8 mouse cellular contexts compared by ENCODE assay signal in the genomic region with DNA sequence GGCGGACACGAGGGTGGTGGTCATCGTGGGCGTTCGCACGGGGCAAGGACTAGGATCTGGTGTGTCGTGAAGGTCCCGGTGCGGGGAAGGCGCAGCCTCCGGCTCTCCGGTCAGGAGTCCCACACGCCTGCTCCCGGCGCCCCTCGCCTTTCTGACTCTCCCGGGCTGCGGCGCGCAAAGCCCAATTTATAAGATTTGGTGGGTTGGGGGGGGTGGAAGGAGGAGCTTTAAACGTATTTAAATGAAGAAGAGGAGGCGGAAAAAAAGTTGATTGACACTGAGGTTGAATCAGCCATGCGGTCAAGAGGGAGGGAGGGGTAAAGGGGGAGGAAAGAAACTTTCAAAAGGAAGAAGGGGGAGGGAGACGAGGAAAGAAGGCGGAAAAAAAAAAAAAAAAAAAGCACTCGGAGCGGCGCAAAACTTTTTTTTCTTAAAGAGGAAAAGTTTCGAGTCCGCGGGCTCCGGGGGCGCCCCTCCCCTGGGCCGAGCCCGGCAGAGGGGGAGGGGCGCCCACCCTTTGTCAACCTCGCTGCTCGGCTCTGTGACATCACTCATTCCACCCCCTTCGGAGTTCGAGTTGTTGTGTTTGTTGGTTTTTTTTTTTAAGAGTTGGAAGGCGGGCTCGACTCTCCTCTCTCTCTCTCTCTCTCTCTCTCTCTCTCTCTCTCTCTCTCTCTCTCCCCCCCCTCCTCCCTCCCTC. TPM values are rescaled to one million over a fixed set of nuclear protein-coding genes. Genes with fewer than 3 reads are reported as not detected.
A peak's percentile ranks its signal among the peaks of the same experiment; 100 is the strongest.
DNase-seq lines count a peak whose midpoint lies in the region; ATAC-seq and TF ChIP-seq lines count a peak whose summit lies in the region.

Gene Zfp36l1, minus strand, starts transcription at position 162 of the 700 bp plus-strand sequence.

- peak within 1 kb of the TSS; percentile 87 for H3K4me2 ChIP-seq in heart, embryonic 12.5 days
- peak within 1 kb of the TSS; percentile 90 for H3K4me2 ChIP-seq in kidney, embryonic 16.5 days (replicated peaks; ENCODE audit: low read depth, low read length)
- H3K4me2 ChIP-seq in liver, embryonic 14.5 days (ENCODE audit: low read depth): peak within 1 kb of the TSS; percentile 100
- peak within 1 kb of the TSS; percentile 91 for H3K4me2 ChIP-seq in neural tube, embryonic 11.5 days (ENCODE audit: low read depth)

- H3K27me3 ChIP-seq in erythroblast, embryonic 14.5 days (ENCODE audit: control insufficient read depth): no peaks in the 10 kb centered on the region
- H3K27me3 ChIP-seq in heart, embryonic 12.5 days (replicated peaks): no peaks in the 10 kb centered on the region
- H3K27me3 ChIP-seq in kidney, embryonic 16.5 days (ENCODE audit: insufficient read depth, low read length): no peaks in the 10 kb centered on the region
- H3K27me3 ChIP-seq in liver, embryonic 14.5 days (ENCODE audit: control insufficient read depth, insufficient read depth, low read length): no peaks in the 10 kb centered on the region
- peaks cover 3% of the 10 kb centered on the region; the same call in 1 of the 2 replicates for H3K27me3 ChIP-seq in neural tube, embryonic 11.5 days (ENCODE audit: control insufficient read depth, insufficient read depth, low read length)
- H3K27me3 ChIP-seq in testis, adult 2 months (ENCODE audit: control insufficient read depth, insufficient read depth, low read length): peaks cover 12% of the 10 kb centered on the region

- H3K36me3 ChIP-seq in erythroblast, embryonic 14.5 days (ENCODE audit: control insufficient read depth): peaks cover 23% of the 10 kb centered on the region
- H3K36me3 ChIP-seq in heart, embryonic 12.5 days: peaks cover 17% of the 10 kb centered on the region
- peaks cover 17% of the 10 kb centered on the region for H3K36me3 ChIP-seq in kidney, embryonic 16.5 days (ENCODE audit: insufficient read depth, low read length)
- H3K36me3 ChIP-seq in liver, embryonic 14.5 days (replicated peaks; ENCODE audit: control insufficient read depth, insufficient read depth, low read depth): peaks cover 16% of the 10 kb centered on the region
- H3K36me3 ChIP-seq in neural tube, embryonic 11.5 days (ENCODE audit: control insufficient read depth, insufficient read depth, low read length): peaks cover 5% of the 10 kb centered on the region; the same call in 1 of the 2 replicates
- no peaks in the 10 kb centered on the region for H3K36me3 ChIP-seq in testis, adult 2 months (ENCODE audit: control insufficient read depth, insufficient read depth, low read length)

- peak within 1 kb of the TSS; percentile 99 for H3K9ac ChIP-seq in heart, embryonic 12.5 days
- peak within 1 kb of the TSS; percentile 99 for H3K9ac ChIP-seq in kidney, embryonic 16.5 days (replicated peaks; ENCODE audit: low read length)
- H3K9ac ChIP-seq in liver, embryonic 14.5 days (replicated peaks): peak within 1 kb of the TSS; percentile 95
- peak within 1 kb of the TSS; percentile 94 for H3K9ac ChIP-seq in neural tube, embryonic 11.5 days (ENCODE audit: low read length)

- TF ChIP-seq POLR2A in testis, adult 2 months (IDR thresholded peaks at IDR 0.05; ENCODE audit: control insufficient read depth, low read depth, low read length): peak; percentile 84

- WGBS in heart, embryonic 12.5 days: under 1% methylated on average over 40 of the region's 42 CpGs
- WGBS in kidney, embryonic 16.5 days: under 1% methylated on average over 40 of the region's 42 CpGs
- WGBS in liver, embryonic 14.5 days (ENCODE audit: insufficient replicate concordance): under 1% methylated on average over 39 of the region's 42 CpGs
- WGBS in neural tube, embryonic 11.5 days: 0% methylated on average over 37 of the region's 42 CpGs

- H3K4me1 ChIP-seq in erythroblast, embryonic 14.5 days (ENCODE audit: control insufficient read depth): peaks cover 81% of the 10 kb centered on the region
- peaks cover 39% of the 10 kb centered on the region for H3K4me1 ChIP-seq in heart, embryonic 12.5 days (replicated peaks)
- H3K4me1 ChIP-seq in kidney, embryonic 16.5 days (ENCODE audit: insufficient read depth, low read length): peaks cover 20% of the 10 kb centered on the region
- H3K4me1 ChIP-seq in liver, embryonic 14.5 days (replicated peaks; ENCODE audit: control insufficient read depth in 2 of 2, insufficient read depth in 2 of 2, low read length in 1 of 2): peaks cover 20 to 27% of the 10 kb centered on the region in 2 experiments
- peaks cover 15% of the 10 kb centered on the region for H3K4me1 ChIP-seq in neural tube, embryonic 11.5 days (ENCODE audit: control insufficient read depth, insufficient read depth, low read length)
- H3K4me1 ChIP-seq in testis, adult 2 months (ENCODE audit: control insufficient read depth, insufficient read depth, low read length): peaks cover 35% of the 10 kb centered on the region

- no peaks in the 10 kb centered on the region for H3K9me3 ChIP-seq in erythroblast, embryonic 14.5 days (ENCODE audit: control insufficient read depth, low read length)
- H3K9me3 ChIP-seq in heart, embryonic 12.5 days (replicated peaks): no peaks in the 10 kb centered on the region
- H3K9me3 ChIP-seq in kidney, embryonic 16.5 days (ENCODE audit: low read length): no peaks in the 10 kb centered on the region
- no peaks in the 10 kb centered on the region for H3K9me3 ChIP-seq in liver, embryonic 14.5 days (ENCODE audit: control insufficient read depth, low read length)
- H3K9me3 ChIP-seq in neural tube, embryonic 11.5 days (ENCODE audit: control insufficient read depth, low read length): no peaks in the 10 kb centered on the region

- H3K4me3 ChIP-seq in erythroblast, embryonic 14.5 days (replicated peaks): peak within 1 kb of the TSS; percentile 85
- peak within 1 kb of the TSS; percentile 97 for H3K4me3 ChIP-seq in heart, embryonic 12.5 days
- H3K4me3 ChIP-seq in kidney, embryonic 16.5 days (ENCODE audit: low read length): peak within 1 kb of the TSS; percentile 94
- H3K4me3 ChIP-seq in liver, embryonic 14.5 days (ENCODE audit: insufficient read depth in 1 of 2, low read depth in 2 of 2, low read length in 2 of 2): peak within 1 kb of the TSS; percentile 92 to 97
- H3K4me3 ChIP-seq in neural tube, embryonic 11.5 days (ENCODE audit: low read depth, low read length): peak within 1 kb of the TSS; percentile 91
- peak within 1 kb of the TSS; percentile 95 for H3K4me3 ChIP-seq in testis, adult 2 months (ENCODE audit: control insufficient read depth, low read depth, low read length)

- no peak for TF ChIP-seq CTCF in liver, embryonic 14.5 days (IDR thresholded peaks at IDR 0.05; ENCODE audit: low read depth)
- no peak for TF ChIP-seq CTCF in testis, adult 2 months (IDR thresholded peaks at IDR 0.05; ENCODE audit: control insufficient read depth, insufficient read depth, insufficient replicate concordance, low read depth, low read length)

- TF ChIP-seq EP300 in liver, embryonic 14.5 days (IDR thresholded peaks at IDR 0.05; ENCODE audit: low read depth): 0 out of 2 replicates have a peak, but pooled peaks have one; percentile 11

- ATAC-seq in heart, embryonic 12.5 days (ENCODE audit: insufficient number of reproducible peaks, low FRiP score): peak; percentile 77
- ATAC-seq in kidney, embryonic 16.5 days (ENCODE audit: low FRiP score, low TSS enrichment): peak; percentile 76
- ATAC-seq in liver, embryonic 14.5 days (ENCODE audit: insufficient read depth): peak; percentile 66
- peak; percentile 66; the same call in 1 of the 2 replicates for ATAC-seq in neural tube, embryonic 11.5 days (ENCODE audit: insufficient read depth, low FRiP score, low TSS enrichment)

- peak within 1 kb of the TSS; percentile 98 for H3K27ac ChIP-seq in heart, embryonic 12.5 days (ENCODE audit: poor library complexity, severe bottlenecking)
- peak within 1 kb of the TSS; percentile 100 for H3K27ac ChIP-seq in kidney, embryonic 16.5 days (ENCODE audit: low read length)
- H3K27ac ChIP-seq in liver, embryonic 14.5 days: peak within 1 kb of the TSS; percentile 90
- peak within 1 kb of the TSS; percentile 90 for H3K27ac ChIP-seq in neural tube, embryonic 11.5 days (ENCODE audit: low read depth, low read length)
- H3K27ac ChIP-seq in testis, adult 2 months (ENCODE audit: control insufficient read depth, insufficient read depth, low read depth, low read length): peak within 1 kb of the TSS; percentile 91

- peak; percentile 100 for DNase-seq in 416B (ENCODE audit: low read depth)
- DNase-seq in adrenal gland, adult 2 months: peak; percentile 98
- peak; percentile 79 to 87 (median 82) for DNase-seq in liver, embryonic 14.5 days (ENCODE audit: low read depth in 3 of 3, low spot score in 3 of 3)
- DNase-seq in neural tube, embryonic 11.5 days (ENCODE audit: low spot score): peak; percentile 92

RNA-seq across cellular contexts. Expression of gene Zfp36l1, which starts in this region (rescaled TPM):
- 100 to 1,000 TPM; 191 to 215 TPM for total RNA-seq in adrenal gland, adult 2 months (2021)
- polyA plus RNA-seq in adrenal gland, adult 2 months (2012; rRNA removed): 458 and 470 TPM in 2 replicates
- 8.0 and 9.0 TPM in 2 replicates for polyA plus RNA-seq in erythroblast, embryonic 14.5 days (2012)
- 98.4 and 101 TPM in 2 replicates for polyA plus RNA-seq in heart, embryonic 12.5 days (2016; fragmentation: Nextera tagmentation; extraction: Ambion mirVana)
- 130 and 153 TPM in 2 replicates for polyA plus RNA-seq in kidney, embryonic 16.5 days (2015; fragmentation: Nextera tagmentation; extraction: Ambion mirVana)
- polyA plus RNA-seq in liver, embryonic 14.5 days (2012; rRNA removed): 19.4 and 23.5 TPM in 2 replicates
- 22.7 and 28.5 TPM in 2 replicates for polyA plus RNA-seq in liver, embryonic 14.5 days (2014; fragmentation: Nextera tagmentation; extraction: Ambion mirVana)
- 135 and 139 TPM in 2 replicates for polyA plus RNA-seq in neural tube, embryonic 11.5 days (2014; fragmentation: Nextera tagmentation; extraction: Ambion mirVana)
- polyA plus RNA-seq in testis, adult 2 months (2012; rRNA removed): 28.4 and 33.0 TPM in 2 replicates

Comparison
In these comparisons a context has a peak if more than half of its experiments do, and no peak if none do; other contexts are left out.
1. Peak in every context shown above with its lines: DNase-seq, ATAC-seq, H3K4me3 ChIP-seq and H3K27ac ChIP-seq.